Mouse (Mus musculus): ENCODE measurements around the gene Phf24.

DNA sequence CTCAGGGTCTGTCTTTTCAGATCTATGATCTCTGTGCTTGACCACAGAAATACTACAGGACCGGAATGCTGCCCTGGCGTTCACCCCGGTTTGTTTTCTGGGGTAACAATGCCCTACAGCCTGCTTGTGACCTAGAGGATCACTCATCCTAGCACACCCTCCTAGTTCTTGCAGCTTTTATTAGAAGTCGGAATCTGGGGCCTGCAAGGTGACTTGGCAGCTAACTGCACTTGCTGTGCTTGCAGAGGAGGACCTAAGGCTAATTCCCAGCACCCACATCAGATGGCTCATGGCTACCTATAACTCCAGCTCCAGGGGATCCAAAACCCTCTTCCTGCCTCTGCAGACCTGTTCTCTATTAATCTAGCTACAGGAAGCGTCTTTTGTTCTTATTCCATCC, 13.7 kb upstream of the Phf24 start:
- TF ChIP-seq CTCF (IDR thresholded peaks at IDR 0.05; ENCODE audit: insufficient read depth, low read length), result no peak
- no peak for TF ChIP-seq POLR2A (IDR thresholded peaks at IDR 0.05; ENCODE audit: borderline replicate concordance, extremely low read depth, low read depth, low read length)

All from lung, adult 2 months (tissue).